Mouse (Mus musculus) right cerebral cortex, postnatal 14 days (tissue): ENCODE results near the gene Vezf1.

Experiments used
- DNase-seq: peaks from one replicate; pipeline ENCODE4 v3.0.0; 2022

Gene Vezf1

DNA sequence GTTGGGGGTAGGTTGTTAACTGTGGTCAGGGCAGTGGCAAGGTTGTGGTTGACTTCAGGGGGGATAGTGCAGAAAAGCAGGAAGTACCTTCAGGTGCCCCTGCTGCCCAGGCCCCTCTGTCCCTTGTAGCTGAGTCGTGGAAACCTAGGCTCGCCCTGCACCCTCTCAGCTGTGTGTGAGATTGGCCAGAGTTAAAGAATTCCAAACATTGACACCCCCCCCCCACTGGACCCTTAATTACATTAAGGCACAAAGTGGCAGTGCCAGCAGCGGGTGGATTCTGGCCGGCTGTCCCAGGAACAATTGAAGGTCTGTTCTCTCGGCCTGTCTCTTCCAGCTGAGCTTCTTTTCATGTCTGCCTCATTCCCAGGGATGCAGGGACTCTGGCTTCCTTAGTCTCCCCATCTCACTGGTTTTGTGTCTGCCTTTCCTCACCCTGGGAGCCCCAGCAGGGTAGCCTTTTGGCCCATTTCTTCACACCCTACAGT is 58.3 kb downstream of the Vezf1 start:
- DNase-seq = no peak

DNA sequence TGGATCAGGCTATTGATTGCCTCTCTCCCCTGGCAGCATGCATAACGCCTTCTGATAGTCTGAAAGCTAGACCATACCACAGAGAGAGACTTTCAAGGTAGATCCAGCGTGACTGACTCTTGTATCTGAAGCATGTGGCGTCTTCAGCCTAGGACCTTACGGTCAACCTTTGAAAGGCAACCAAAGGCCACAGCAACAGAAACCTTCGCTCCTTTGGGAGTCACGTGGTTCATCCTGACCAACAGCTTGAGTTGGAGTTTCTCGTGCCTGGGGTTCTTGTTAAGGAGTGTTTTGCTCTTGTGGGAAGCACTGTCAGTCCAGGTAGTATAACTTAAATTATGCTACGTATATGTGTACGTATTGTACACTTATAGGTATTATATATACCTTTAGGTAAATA is 60.4 kb downstream of the Vezf1 start:
- DNase-seq = no peak

GRCm38 (mm10) chr11:88129281-88129680 is 61.2 kb downstream of the Vezf1 start:
- no peak for DNase-seq

GRCm38 (mm10) chr11:88129935-88130334 is 61.9 kb downstream of the Vezf1 start:
- no peak for DNase-seq

GRCm38 (mm10) chr11:88131847-88132246 is 63.8 kb downstream of the Vezf1 start:
- no peak for DNase-seq
